Mouse (Mus musculus) hindbrain, embryonic 12.5 days (tissue): ENCODE measurements around the gene Trip6. TPM values are rescaled to one million over a fixed set of nuclear protein-coding genes. Genes with fewer than 3 reads are reported as not detected.

Experiments
- ATAC-seq: fragments of 200-750 bp; cut with Nextera tagmentation; 2 replicates; pipeline ENCODE4 v1.8.0; 2017; ENCODE audit warnings: moderate TSS enrichment; ENCODE audit not compliant: low FRiP score
- H3K27ac ChIP-seq: fragments of 300-500 bp; sonication (generic); 2 replicates; pipeline ENCODE4 v1.5.1; 2016; ENCODE audit warnings: mild to moderate bottlenecking
- H3K27me3 ChIP-seq: fragments of 300-500 bp; sonication (generic); 2 replicates; pipeline ENCODE4 v1.6.1; 2016; ENCODE audit warnings: mild to moderate bottlenecking
- H3K36me3 ChIP-seq: fragments of 300-500 bp; sonication (generic); 2 replicates; pipeline ENCODE4 v1.6.1; 2016; ENCODE audit warnings: mild to moderate bottlenecking
- H3K4me1 ChIP-seq: fragments of 300-500 bp; sonication (generic); 2 replicates; pipeline ENCODE4 v1.6.1; 2016
- H3K4me2 ChIP-seq: fragments of 300-500 bp; sonication (generic); replicated peaks from 2 replicates; pipeline ENCODE4 v1.6.1; 2016; ENCODE audit warnings: mild to moderate bottlenecking
- H3K4me3 ChIP-seq: fragments of 300-500 bp; sonication (generic); 2 replicates; pipeline ENCODE4 v1.5.1; 2016; ENCODE audit warnings: mild to moderate bottlenecking
- H3K9ac ChIP-seq: fragments of 300-500 bp; sonication (generic); 2 replicates; pipeline ENCODE4 v1.6.1; 2016; ENCODE audit warnings: mild to moderate bottlenecking, moderate library complexity
- H3K9me3 ChIP-seq: fragments of 300-500 bp; sonication (generic); replicated peaks from 2 replicates; pipeline ENCODE4 v1.6.1; 2016; ENCODE audit warnings: mild to moderate bottlenecking
- WGBS: fragments of 180-500 bp; shearing (Covaris S2); methylation state at CpG from one replicate; pipeline ENCODE4 v1.1.7; 2016; 5-methylcytosine and 5-hydroxymethylcytosine counted together
- microRNA-seq: library from miRNA; unstranded; fragments of <30 nt; microRNA quantifications from one replicate; pipeline ENCODE4, GENCODE M21; 2017
- polyA plus RNA-seq: library from polyadenylated mRNA; unstranded; fragments of >200 nt; fragmentation: Nextera tagmentation; extraction: Ambion mirVana; gene quantifications from 2 replicates; pipeline ENCODE4 v1.2.1, GENCODE M21; 2016

Trip6 gene
- polyA plus RNA-seq, 1 experiment from 2014 or later = 40.7 TPM

DNA sequence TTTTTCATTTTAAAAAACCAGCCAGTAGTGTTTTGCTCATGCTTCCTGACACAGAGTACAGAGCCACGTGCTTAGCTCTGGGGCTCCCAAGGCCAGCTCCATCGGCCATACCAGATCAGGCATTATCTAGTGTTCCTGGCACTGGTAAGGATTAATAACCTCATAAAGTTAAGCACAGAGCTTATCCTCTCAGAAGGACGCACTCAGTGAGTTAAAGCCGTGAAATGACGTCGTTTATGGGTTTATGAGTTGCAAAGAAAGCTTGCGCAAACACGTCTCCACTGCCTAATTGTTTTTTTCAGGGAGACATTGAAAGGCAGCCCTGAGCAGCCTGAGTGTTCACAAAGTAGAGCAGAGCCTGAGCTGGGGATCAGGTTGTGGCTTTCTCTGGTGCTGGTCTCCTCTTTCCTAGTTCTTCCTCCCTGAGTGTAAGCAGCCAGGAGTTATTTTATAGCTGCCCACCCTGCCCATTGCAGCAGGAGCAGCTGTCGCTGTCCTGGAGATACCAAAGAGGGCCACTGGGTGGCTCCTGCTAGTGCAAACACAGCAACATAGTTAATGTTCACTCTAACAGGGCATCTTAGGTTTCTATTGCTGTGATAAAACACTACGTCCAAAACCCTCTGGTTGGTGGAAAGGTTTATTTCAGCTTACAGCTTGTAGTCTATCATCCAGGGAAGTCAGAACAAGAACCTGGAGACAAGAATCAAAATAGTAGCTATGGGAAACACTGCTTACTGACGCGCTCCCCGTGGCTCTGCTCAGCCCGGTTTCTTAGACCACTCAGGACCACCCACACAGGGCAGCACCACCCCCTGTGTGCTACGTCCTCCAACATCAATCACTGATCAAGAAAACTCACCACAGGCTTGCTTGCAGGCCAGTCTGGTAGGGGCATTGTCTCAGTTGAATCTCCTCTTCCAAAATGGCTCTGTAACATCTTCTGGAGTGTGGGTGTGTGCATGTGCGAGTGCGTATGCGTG is 36.6 kb downstream of the Trip6 start:
- no peak overlapping the region for H3K27ac ChIP-seq
- no peak for ATAC-seq
- H3K4me2 ChIP-seq = peak overlapping the region; percentile 11; the same call in 1 of the 2 replicates

DNA sequence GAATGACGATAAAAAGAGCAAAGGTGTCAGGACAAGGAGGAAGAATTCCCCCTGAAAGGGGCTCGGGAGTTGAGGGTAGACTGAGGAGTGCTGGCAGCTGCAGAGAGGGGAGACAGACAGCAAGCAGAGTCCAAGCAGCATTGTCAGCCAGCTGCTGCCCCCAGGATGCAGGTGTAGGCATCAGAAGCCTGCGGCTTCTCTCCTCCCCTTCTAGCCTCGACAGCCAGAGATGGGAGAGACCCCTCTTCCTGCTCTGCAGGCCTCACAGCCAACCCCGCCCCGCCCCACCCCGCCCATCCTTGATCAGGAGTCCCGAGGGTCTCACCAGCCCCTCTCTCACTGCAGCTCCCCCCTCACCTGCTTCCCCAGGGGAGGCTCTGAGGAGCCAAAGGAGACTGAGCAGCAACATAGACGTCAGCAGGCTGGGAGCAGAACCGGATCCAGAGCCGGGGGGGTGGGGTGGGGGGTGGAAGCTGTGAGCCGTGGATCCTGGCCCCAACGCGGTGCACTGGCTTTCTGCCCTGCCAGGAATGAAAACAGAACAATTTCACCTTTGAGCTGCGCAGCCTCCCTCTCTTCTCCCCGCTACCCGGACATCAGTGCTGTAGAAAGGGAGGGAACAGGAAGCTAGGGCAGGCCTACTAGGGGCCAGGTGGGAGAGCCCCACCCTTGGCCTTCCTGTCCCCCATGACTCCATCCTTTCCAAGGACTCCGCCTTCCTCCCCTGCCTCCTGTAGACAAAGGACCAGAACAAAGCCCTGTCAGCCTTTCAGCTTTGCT is 45.9 kb downstream of the Trip6 start:
- ATAC-seq = no peak; the same call in 1 of the 2 replicates
- no peaks in the 10 kb centered on the region for H3K27me3 ChIP-seq
- peak overlapping the region; percentile 39 for H3K4me2 ChIP-seq
- H3K4me1 ChIP-seq = peaks cover 8% of the 10 kb centered on the region; the same call in 1 of the 2 replicates
- H3K9me3 ChIP-seq = peaks cover 4% of the 10 kb centered on the region; the same call in 1 of the 2 replicates
- WGBS = 23% methylated on average over 15 of the region's 18 CpGs
- no peaks in the 10 kb centered on the region for H3K36me3 ChIP-seq
- 0 out of 2 replicates have a peak overlapping the region, but pooled peaks have one; percentile 27 for H3K9ac ChIP-seq
- H3K4me3 ChIP-seq = 0 out of 2 replicates have a peak overlapping the region, but pooled peaks have one; percentile 6
- H3K27ac ChIP-seq = no peak overlapping the region

More for the DNA sequence above, 36.6 kb downstream of the Trip6 start:
- no peak overlapping the region for H3K9ac ChIP-seq
- no peak overlapping the region for H3K4me3 ChIP-seq
- peaks cover 4% of the 10 kb centered on the region; the same call in 1 of the 2 replicates for H3K27me3 ChIP-seq
- WGBS = 50% methylated on average over 18 of the region's 18 CpGs
- H3K36me3 ChIP-seq = no peaks in the 10 kb centered on the region
- H3K9me3 ChIP-seq = peaks cover 4% of the 10 kb centered on the region; the same call in 1 of the 2 replicates
- H3K4me1 ChIP-seq = no peaks in the 10 kb centered on the region

DNA sequence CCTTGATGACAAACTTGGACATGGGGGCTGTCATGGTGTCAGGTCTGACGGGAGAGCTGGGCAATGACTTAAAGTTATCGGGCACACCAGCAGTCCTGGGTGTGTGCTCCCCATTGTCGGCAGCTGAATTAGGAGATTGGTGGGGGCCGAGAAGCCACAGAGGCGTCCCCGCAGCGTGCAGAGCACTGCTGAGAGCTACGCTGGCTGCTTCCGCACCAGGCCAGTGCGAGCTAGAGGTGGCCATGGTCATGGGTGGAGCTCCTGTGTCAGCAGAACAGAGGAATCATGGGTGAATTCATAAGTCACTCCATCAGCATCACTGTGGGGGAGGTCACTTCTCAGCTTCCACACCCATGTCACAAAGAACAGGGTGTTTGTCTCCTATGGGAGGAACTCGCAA is 49.4 kb downstream of the Trip6 start:
- ATAC-seq = no peak
- H3K36me3 ChIP-seq = no peaks in the 10 kb centered on the region
- H3K4me1 ChIP-seq = peaks cover 8% of the 10 kb centered on the region; the same call in 1 of the 2 replicates
- H3K27ac ChIP-seq = no peak overlapping the region
- WGBS = 93% methylated on average over 11 of the region's 11 CpGs
- H3K9me3 ChIP-seq = no peaks in the 10 kb centered on the region
- H3K4me3 ChIP-seq = no peak overlapping the region
- no peaks in the 10 kb centered on the region for H3K27me3 ChIP-seq
- no peak overlapping the region for H3K4me2 ChIP-seq
- H3K9ac ChIP-seq = no peak overlapping the region

DNA sequence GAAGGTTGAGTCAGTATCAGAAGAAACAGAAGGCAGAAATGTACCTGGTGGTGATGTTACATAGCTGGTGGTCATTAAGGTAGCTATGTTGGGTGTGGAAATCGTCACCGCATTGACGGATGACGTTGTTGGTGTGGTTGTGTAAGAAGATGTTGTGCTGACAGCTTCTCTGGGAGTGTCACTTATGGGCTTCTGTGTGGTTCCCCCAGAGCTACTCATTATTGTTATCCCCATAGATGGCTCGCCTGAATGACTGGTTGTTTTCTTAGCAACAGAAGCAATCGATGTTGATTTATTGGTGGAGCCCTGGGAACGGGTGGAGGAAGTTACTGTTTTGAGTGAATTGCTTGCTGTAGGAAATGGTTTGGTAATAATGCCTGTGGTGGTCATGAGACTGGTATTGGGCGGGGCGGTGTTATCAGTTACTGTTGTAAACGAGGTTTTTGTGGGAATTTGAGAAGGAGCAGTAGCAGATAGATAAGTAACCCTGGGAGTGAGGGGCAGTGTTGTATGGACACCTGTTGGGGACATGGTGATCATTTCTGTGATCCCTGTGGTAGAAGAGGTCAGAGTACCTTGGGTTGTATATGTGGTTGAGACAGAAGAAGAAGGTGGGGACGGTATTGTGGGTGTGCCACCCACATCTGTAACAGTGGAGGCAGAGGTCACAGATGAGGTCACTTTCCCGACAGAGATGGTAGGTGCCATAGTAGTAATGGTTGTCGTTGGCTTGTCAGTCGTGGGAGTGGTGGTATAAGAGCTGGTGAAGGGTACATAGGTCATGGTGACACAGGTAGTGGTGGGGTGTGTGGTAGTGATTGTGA is 50.1 kb downstream of the Trip6 start:
- WGBS = 86% methylated on average over 14 of the region's 14 CpGs
- Histone ChIP-seq H3K36me3 (no peaks in the 10 kb centered on the region), H3K27ac (no peak overlapping the region), H3K4me1 (peaks cover 8% of the 10 kb centered on the region; the same call in 1 of the 2 replicates), H3K9ac (no peak overlapping the region), H3K9me3 (no peaks in the 10 kb centered on the region), H3K4me2 (no peak overlapping the region), H3K4me3 (no peak overlapping the region), H3K27me3 (no peaks in the 10 kb centered on the region)
- no peak for ATAC-seq

Small RNA genes lying within 50 kb of the gene (microRNA-seq; reads per million reads assigned to microRNA genes)
- 1.6 reads per million for gene Mir7036
- gene Mir8116 = not detected

Other genes starting within 250 kb of the Trip6 start
- 0.10 TPM in 1 of 2 replicates, not detected in the other for gene Serpine1, start 242.1 kb downstream of the Trip6 start, polyA plus RNA-seq
- gene Trim56, start 198.2 kb downstream of the Trip6 start, polyA plus RNA-seq = 4.2 and 5.7 TPM in 2 replicates
- not detected in 2 replicates for gene Muc3, start 165.1 kb downstream of the Trip6 start, polyA plus RNA-seq
- gene Muc3a, start 102.0 kb downstream of the Trip6 start, polyA plus RNA-seq = not detected in 2 replicates
- 12.6 and 13.1 TPM in 2 replicates for gene Ache, start 26.9 kb downstream of the Trip6 start, polyA plus RNA-seq
- 8.1 and 10.3 TPM in 2 replicates for gene Ufsp1, start 19.8 kb downstream of the Trip6 start, polyA plus RNA-seq
- gene Srrt, start 6.7 kb downstream of the Trip6 start, polyA plus RNA-seq = 151 and 152 TPM in 2 replicates
- 21.9 and 23.6 TPM in 2 replicates for gene Slc12a9, start 19.2 kb upstream of the Trip6 start, polyA plus RNA-seq
- 40.9 and 45.0 TPM in 2 replicates for gene Ephb4, start 35.7 kb upstream of the Trip6 start, polyA plus RNA-seq
- 0.09 and 0.15 TPM in 2 replicates for gene Zan, start 162.7 kb upstream of the Trip6 start, polyA plus RNA-seq
- gene Pop7, start 188.1 kb upstream of the Trip6 start, polyA plus RNA-seq = 60.7 and 61.3 TPM in 2 replicates
- gene Gigyf1, start 204.1 kb upstream of the Trip6 start, polyA plus RNA-seq = 17.9 and 19.0 TPM in 2 replicates
- not detected in 2 replicates for gene Epo, start 218.8 kb upstream of the Trip6 start, polyA plus RNA-seq
- gene Gnb2, start 219.1 kb upstream of the Trip6 start, polyA plus RNA-seq = 466 and 467 TPM in 2 replicates
- gene Actl6b, start 239.1 kb upstream of the Trip6 start, polyA plus RNA-seq = 103 and 108 TPM in 2 replicates